Mouse (Mus musculus) limb, embryonic 14.5 days (tissue): Measurements from ENCODE around the gene Cd79b. TPM values are rescaled to one million over a fixed set of nuclear protein-coding genes. Genes with fewer than 3 reads are reported as not detected.

Experiments used
- ATAC-seq: fragments of 200-750 bp; cut with Nextera tagmentation; 2 replicates; pipeline ENCODE4 v1.8.0; 2017; ENCODE audit warnings: low read depth, moderate number of reproducible peaks, moderate TSS enrichment; ENCODE audit not compliant: low FRiP score
- DNase-seq: peaks from one replicate; pipeline ENCODE4 v3.0.0-alpha.2; 2015; ENCODE audit warnings: low spot score
- H3K27ac ChIP-seq: fragments of 300-500 bp; sonication (generic); replicated peaks from 2 replicates; pipeline ENCODE4 v1.5.1; 2014; ENCODE audit warnings: low read depth, mild to moderate bottlenecking, low read length, moderate library complexity, mixed read lengths
- H3K27me3 ChIP-seq: fragments of 300-500 bp; sonication (generic); 2 replicates; pipeline ENCODE4 v1.6.1; 2014; ENCODE audit warnings: low read length, mixed read lengths; ENCODE audit not compliant: control insufficient read depth, insufficient read depth
- H3K36me3 ChIP-seq: fragments of 300-500 bp; sonication (generic); 2 replicates; pipeline ENCODE4 v1.6.1; 2014; ENCODE audit warnings: mild to moderate bottlenecking, low read length, moderate library complexity, mixed read lengths; ENCODE audit not compliant: control insufficient read depth, insufficient read depth
- H3K4me1 ChIP-seq: fragments of 300-500 bp; sonication (generic); 2 replicates; pipeline ENCODE4 v1.6.1; 2014; ENCODE audit warnings: antibody characterized with exemption, low read length, mixed read lengths; ENCODE audit not compliant: control insufficient read depth, insufficient read depth
- H3K4me2 ChIP-seq: fragments of 300-500 bp; sonication (generic); replicated peaks from 2 replicates; pipeline ENCODE4 v1.6.1; 2014; ENCODE audit warnings: low read depth, mild to moderate bottlenecking, low read length, moderate library complexity; ENCODE audit not compliant: severe bottlenecking
- H3K4me3 ChIP-seq: fragments of 300-500 bp; sonication (generic); replicated peaks from 2 replicates; pipeline ENCODE4 v1.5.1; 2014; ENCODE audit warnings: low read length
- H3K9ac ChIP-seq: fragments of 300-500 bp; sonication (generic); 2 replicates; pipeline ENCODE4 v1.6.1; 2014; ENCODE audit warnings: mild to moderate bottlenecking, low read depth, low read length, moderate library complexity; ENCODE audit not compliant: severe bottlenecking
- H3K9me3 ChIP-seq: fragments of 300-500 bp; sonication (generic); 2 replicates; pipeline ENCODE4 v1.6.1; 2016; ENCODE audit warnings: low read length; ENCODE audit not compliant: control insufficient read depth
- POLR2A ChIP-seq: fragments of 200-500 bp; IDR thresholded peaks from 2 replicates; pipeline ENCODE4 v1.8.0; 2012; ENCODE audit warnings: inconsistent platforms, mild to moderate bottlenecking, moderate library complexity, borderline replicate concordance; ENCODE audit not compliant: insufficient read depth, insufficient read length; ENCODE audit errors: extremely low read depth
- WGBS: fragments of 180-500 bp; shearing (Covaris S2); extraction: QIAGEN DNeasy Blood & Tissue Kit; methylation state at CpG from one replicate; pipeline ENCODE4 v1.1.7; 2014; 5-methylcytosine and 5-hydroxymethylcytosine counted together
- polyA plus RNA-seq, 2 experiments: library from polyadenylated mRNA; depleted of rRNA in 1 of 2; stranded (reverse) in 1 of 2; unstranded in 1 of 2; fragments of >200 nt; fragmentation: Nextera tagmentation in 1 of 2; extraction: Ambion mirVana in 1 of 2; gene quantifications; 2 replicates each; pipeline versions ENCODE4 v1.2.1 to v1.2.3; 2012 to 2014

Cd79b gene
- polyA plus RNA-seq, 2 experiments: 2.7 to 3.0 TPM

DNA sequence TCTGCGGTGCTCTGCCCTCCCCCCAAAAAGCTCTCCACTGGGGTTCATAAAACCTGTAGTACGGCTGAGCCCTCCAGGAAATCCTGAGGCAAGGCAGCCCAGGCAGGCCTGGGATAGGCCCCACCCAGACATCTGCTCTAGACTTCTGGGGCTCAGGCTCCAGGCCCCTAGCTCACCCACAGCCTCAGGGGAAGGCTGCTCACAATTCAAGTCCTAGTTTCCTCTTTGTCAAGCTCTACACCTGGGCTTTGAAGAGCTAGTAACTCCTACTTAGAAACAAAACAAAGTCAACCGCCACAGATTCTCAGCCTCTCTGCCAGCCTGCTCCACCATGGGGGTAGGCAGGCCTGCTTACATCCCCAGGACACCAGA lies 45.5 kb downstream of the Cd79b start:
- Histone ChIP-seq H3K4me3 (peak overlapping the region; percentile 25), H3K4me2 (peak overlapping the region; percentile 42), H3K27ac (peak overlapping the region; percentile 68), H3K4me1 (peaks cover 49% of the 10 kb centered on the region), H3K27me3 (no peaks in the 10 kb centered on the region), H3K9ac (peak overlapping the region; percentile 34; the same call in 1 of the 2 replicates), H3K36me3 (peaks cover 33% of the 10 kb centered on the region), H3K9me3 (no peaks in the 10 kb centered on the region)
- ATAC-seq (no peak), DNase-seq (peak; percentile 42)
- WGBS: 2% methylated on average over 3 of the region's 3 CpGs
- TF ChIP-seq POLR2A: no peak

DNA sequence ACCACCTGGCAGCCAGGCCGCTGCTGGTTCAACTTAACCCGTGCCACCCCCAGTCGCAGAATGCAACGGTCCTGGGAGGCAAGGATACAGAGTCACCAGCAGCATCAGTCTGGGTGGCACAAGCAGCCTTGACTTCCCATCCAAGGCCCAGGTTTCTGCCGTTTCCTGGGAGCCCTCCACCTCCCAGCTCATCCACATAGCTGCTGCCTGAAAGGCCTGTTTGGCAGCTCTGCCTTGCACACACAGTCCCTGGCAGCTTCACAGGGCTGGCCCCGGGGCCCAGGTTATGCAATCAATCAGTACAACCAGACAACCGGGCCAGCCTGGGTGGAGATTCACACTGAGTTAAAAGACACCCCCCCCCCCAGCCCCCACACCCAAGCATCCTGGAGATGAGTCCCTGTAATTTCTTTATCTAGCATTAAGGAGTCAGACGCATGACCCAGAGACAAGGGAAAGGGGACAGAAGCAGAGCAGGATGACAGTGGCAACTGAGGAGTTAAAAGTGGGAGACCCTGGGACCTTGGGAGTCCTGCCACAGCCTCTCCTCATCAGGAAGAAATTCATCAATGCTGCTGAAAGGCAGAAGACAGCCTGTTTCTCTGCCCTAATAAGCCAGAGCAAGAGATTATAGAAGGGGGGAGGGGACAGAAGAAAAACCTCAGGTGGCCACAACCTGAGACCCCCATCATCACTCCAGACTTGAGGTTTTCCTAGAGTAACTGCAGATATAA lies 46.1 kb downstream of the Cd79b start:
- Histone ChIP-seq H3K4me1 (peaks cover 47% of the 10 kb centered on the region), H3K4me2 (peak overlapping the region; percentile 42), H3K4me3 (peak overlapping the region; percentile 25), H3K36me3 (peaks cover 38% of the 10 kb centered on the region), H3K27me3 (no peaks in the 10 kb centered on the region), H3K27ac (peak overlapping the region; percentile 68), H3K9ac (peak overlapping the region; percentile 34), H3K9me3 (no peaks in the 10 kb centered on the region)
- ATAC-seq (no peak), DNase-seq (peak; percentile 58)
- no peak for TF ChIP-seq POLR2A
- 8% methylated on average over 8 of the region's 8 CpGs for WGBS

GRCm38 (mm10) chr11:106267871-106268270 lies 46.7 kb downstream of the Cd79b start:
- Histone ChIP-seq H3K4me3 (peak overlapping the region; percentile 25), H3K9me3 (no peaks in the 10 kb centered on the region)
- no peak for TF ChIP-seq POLR2A

GRCm38 (mm10) chr11:106267311-106267852 lies 47.2 kb downstream of the Cd79b start:
- WGBS: 27% methylated on average over 14 of the region's 15 CpGs
- peak overlapping the region; percentile 72 for H3K27ac ChIP-seq
- ATAC-seq (0 out of 2 replicates have a peak, but pooled peaks have one; percentile 10), DNase-seq (peak; percentile 54)
- no peaks in the 10 kb centered on the region for H3K27me3 ChIP-seq
- H3K4me2 ChIP-seq: peak overlapping the region; percentile 42
- H3K4me1 ChIP-seq: peaks cover 44% of the 10 kb centered on the region
- peak overlapping the region; percentile 25 for H3K4me3 ChIP-seq
- peak overlapping the region; percentile 34; the same call in 1 of the 2 replicates for H3K9ac ChIP-seq
- peaks cover 49% of the 10 kb centered on the region for H3K36me3 ChIP-seq
- TF ChIP-seq POLR2A: no peak
- H3K9me3 ChIP-seq: no peaks in the 10 kb centered on the region

More at GRCm38 (mm10) chr11:106267871-106268270, 46.7 kb downstream of the Cd79b start:
- Histone ChIP-seq H3K4me1 (peaks cover 44% of the 10 kb centered on the region), H3K4me2 (peak overlapping the region; percentile 42), H3K36me3 (peaks cover 44% of the 10 kb centered on the region), H3K27me3 (no peaks in the 10 kb centered on the region), H3K27ac (peak overlapping the region; percentile 72), H3K9ac (peak overlapping the region; percentile 34)
- DNase-seq (no peak), ATAC-seq (no peak)
- 23% methylated on average over 5 of the region's 5 CpGs for WGBS

GRCm38 (mm10) chr11:106266431-106266830 lies 48.1 kb downstream of the Cd79b start:
- Histone ChIP-seq H3K27me3 (no peaks in the 10 kb centered on the region), H3K27ac (no peak overlapping the region), H3K36me3 (peaks cover 59% of the 10 kb centered on the region), H3K9me3 (no peaks in the 10 kb centered on the region), H3K4me3 (0 out of 2 replicates have a peak overlapping the region, but pooled peaks have one; percentile 25), H3K9ac (no peak overlapping the region), H3K4me2 (peak overlapping the region; percentile 42; the same call in 1 of the 2 replicates), H3K4me1 (peaks cover 44% of the 10 kb centered on the region)
- TF ChIP-seq POLR2A: no peak
- DNase-seq (no peak), ATAC-seq (no peak)
- WGBS: 88% methylated on average over 10 of the region's 10 CpGs
